Mouse (Mus musculus) left cerebral cortex, postnatal 36 days (tissue): ENCODE measurements at regions not wholly inside any gene's neighbourhood (a gene's known extent, or its start where the extent isn't known, plus 50 kb on each side); places are given as distances from the start of the nearest gene placed in this dataset.

ENCODE experiments used
- DNase-seq, 2 experiments: peaks; one replicate each; pipeline ENCODE4 v3.0.0; 2021 to 2022; ENCODE audit warnings: low spot score in 2 of 2, mixed read lengths in 1 of 2
- intact Hi-C: fragments of 180-260 bp; cut with DNase I; formaldehyde crosslinking; loops from one replicate; pipeline ENCODE4 v1.15.1; 2025

DNA sequence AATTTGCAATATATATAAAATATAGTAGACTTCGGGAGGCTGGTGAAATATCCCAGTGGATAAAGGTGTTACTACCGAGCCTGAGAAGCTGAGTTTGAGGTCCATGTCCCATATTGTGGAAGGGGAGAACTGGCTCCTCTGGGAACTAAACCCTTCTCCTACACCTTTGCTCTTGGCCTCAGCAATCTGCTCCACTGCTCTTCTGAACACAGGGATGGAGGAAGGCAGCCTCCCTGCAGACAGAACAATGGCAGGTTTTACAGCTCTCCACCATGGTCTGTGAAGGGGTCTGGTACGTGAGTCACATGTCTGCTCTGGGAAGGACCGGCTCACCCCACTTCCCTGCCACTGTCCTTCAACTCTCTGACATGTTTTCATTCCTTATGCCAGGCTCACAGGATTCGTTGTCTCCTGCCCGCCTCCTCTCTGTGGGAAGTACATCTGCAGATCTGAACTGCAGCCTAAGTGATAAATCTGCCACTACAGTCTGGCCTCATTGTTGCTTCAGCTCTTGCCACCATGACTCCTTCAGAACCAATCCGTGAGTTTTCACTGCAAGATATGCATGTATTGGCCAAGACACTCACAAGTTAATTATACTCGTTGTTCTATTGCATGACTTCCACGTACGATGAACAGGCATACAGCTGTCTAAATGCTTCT is 220.0 kb upstream of the Gm9767 start:
- intact Hi-C loops: no loop called here
- DNase-seq: no peak

DNA sequence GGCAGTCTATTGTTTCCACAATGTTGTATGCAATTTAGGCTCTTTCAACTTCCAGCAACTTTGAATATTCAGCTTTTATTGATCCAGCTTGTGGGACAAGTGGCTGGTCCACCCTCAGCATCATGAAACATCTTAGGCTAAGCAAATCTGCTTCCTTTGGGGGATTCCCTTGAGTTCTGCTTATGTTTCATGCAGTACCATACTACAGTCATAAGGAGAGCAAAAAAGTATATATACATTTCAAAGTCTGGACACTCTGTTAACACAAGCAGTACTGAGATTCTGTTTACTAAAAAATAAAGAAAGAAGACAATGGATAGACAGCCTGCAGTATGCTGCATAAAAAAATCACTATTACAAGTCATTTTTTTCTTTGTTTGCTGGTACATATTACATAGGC is 233.7 kb upstream of the Gm9767 start:
- intact Hi-C loops: no loop called here
- DNase-seq: no peak

DNA sequence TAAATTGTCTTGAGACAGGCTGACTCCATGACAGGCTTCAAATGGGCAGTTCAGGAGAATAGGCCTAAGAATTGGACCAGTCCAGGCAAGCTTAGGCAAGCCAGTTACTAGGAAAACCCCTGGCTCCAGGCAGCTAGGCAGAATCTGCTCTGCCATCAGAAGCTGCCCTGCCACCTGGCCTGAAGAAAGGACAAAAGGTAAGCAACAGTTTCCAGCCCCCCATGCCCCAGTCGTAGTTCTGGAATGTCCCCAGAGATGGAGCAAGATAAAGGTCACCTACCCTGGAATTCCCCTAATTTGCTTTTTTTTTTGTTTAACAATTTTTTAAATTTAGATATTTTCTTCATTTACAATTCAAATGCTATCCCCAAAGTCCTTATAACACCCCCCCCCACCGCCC is 248.8 kb upstream of the Gm9767 start:
- intact Hi-C loops: no loop called here
- no peak for DNase-seq

DNA sequence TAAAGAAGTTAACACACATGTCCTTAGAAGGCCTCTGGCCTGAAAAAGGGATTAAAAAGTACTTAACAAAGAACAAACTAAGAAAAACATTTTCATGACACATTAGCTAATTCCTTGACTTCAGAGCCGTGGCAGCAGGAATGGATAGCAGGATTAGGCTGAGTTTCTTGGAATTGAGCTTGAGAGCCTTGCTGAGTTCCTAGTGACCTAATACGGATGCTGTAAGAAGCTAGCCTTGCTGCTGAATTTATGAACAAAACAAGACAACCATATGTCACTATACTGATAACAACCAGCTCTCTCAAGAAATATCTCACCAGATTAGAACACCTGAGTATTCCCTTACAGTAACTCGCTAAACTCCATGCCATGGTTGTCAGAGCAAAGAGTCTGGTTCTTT is 268.2 kb upstream of the Smlr1 start:
- no peak for DNase-seq

DNA sequence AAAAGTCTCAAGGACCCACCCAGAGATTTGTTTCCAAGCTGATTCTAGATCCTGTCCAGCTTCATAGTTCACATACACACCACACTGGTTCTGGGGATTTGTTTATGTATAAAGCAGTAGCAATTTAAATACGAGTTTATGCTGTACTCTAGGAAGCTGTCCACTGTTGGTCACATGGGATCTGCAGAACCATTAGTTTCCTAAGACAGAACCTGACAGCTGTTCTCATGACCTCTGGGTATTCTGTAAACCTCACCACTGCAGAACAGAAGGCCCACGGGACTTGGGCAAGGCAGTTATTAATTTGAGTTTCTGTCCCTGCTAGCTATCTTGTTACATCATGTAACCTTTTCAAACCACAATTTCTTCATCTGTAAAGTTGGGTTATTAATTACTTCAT is 265.4 kb upstream of the Smlr1 start:
- intact Hi-C loops: no loop called here
- DNase-seq: no peak

More for the DNA sequence above, 268.2 kb upstream of the Smlr1 start:
- intact Hi-C loops: no loop called here

DNA sequence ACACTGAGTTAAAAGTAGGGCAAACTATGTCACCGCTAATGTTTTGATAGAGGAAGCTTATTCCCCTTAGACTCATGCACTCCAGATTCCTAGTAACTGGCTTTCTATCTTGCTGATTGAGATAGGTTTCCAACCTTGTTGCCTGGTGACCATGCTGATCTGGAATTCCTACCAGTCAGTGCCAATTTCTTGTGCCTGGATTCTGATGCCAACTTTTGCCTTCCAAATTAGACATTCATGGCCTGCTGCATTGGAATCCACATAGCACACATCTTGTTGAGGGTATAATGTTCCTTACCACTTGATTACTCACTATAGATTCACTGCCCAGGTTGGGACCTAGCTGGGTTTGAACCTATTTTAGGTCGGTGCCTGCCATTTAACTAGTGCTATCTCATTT is 262.8 kb upstream of the Smlr1 start:
- DNase-seq: no peak
- intact Hi-C loops: no loop called here

DNA sequence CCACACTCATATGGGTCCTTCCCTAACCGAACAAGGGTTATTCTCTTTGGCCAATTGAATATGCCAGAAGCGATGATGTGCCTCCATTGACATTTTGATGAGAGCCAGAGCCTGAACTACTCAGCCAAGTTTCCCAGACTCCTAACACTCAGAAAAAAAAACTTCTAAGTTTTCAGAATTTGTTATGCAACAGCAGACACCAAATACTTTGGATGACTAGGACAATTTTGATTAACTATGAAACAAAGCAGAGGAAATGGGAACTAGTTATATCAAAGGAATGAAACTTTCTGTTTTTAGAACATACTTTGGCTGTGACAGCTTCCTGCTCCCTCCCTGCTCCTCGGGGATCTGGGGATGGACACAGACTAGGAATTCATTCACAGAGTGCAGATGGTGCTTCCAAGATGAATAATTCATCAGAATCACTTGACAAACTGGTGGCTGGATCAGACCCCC is 254.3 kb upstream of the Smlr1 start:
- intact Hi-C loops: no loop called here
- no peak for DNase-seq

DNA sequence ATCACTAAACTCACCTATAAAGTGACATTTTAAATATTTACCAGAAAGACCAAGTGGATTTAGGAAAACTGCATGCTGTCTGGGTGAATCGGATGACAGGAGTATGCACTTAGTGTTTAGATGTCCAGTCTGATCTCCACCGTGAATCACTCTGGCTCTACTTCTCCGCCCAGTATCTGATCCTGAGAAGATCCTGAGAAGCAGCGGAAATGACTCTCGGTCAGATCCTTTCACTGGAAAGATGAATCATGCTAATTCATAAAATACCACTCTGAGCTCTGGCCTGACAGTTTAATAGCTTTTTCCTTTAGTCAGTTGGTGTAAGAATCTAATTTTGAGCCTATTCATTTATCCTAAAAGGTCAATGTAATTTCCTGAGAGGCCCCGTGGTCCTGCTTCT is 252.6 kb upstream of the Smlr1 start:
- DNase-seq: no peak
- intact Hi-C loops: no loop called here

DNA sequence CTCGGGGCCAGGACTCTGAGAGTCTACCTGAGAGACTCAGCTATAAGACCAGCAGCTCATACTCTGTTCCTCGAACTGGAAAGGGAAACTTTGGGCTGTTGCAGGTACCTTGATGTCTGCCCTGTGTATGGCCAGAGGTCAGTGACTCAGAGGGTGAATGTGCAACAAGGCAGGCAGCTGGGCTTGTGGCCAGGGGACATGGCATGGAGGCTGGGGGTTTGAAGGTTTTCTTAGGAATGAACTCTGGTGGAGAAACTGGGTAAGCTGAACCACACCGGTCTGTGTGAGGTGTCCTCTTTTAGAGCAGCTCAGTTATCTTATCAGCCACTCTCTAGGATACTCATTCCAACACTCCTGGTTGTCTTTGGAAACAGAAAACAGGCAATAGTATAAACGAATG is 251.9 kb upstream of the Smlr1 start:
- intact Hi-C loops: no loop called here
- no peak for DNase-seq

DNA sequence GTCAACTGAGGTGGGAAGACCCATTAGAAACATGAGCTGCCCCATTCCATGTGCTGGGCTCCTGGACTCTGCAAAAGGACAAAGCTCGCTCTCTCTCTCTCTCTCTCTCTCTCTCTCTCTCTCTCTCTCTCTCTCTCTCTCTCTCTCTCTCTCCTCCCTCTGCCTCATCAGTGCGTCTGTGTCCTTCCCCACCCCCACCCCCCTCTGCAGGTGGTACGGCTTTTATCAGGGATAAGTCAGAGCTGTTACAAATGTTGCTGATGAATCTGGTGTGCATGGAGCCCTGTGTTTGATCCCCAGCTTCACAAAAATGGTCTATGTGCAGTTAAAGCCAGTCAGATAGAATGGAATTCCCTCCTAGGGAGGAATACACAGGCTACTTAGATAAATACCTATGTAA is 247.8 kb upstream of the Smlr1 start:
- intact Hi-C loops: no loop called here
- DNase-seq: no peak

DNA sequence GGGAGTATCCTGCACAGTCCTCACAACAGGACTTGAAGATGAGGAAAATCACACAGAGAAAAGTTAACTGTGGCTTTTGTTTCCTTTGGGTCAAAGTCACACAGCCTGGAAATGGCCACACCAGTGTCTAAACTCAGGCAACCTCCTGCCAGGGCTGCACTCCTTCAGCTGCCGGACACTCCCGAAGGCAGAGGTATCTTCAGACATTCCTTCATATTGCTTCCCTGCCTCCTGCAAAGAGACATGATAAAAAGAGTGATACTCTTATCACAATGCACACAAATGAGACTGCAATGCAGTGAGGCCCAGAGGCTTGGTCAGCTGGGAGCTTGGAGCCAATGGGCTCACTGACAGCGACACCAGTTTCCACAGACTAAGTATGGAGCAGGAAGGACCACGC is 243.4 kb upstream of the Smlr1 start:
- intact Hi-C loops: no loop called here

DNA sequence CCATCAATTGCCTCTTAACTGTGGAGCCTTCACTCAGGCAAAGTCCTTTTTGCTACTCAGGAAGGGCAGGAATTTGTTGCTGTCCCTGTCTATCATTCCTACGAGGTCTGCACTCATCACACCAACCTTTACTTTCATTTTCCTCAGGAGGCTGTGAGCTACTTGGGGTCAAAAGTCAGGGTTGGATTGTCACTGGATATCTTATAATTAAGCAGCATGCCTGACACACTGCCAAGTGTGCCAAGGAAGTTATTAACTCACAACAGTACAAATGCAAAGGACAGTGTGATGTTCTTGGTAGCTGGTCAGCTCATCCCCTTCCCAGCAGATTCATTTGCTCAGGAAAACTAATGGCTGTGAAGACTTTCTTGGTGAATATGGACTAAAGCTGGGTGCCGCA is 241.7 kb upstream of the Smlr1 start:
- no peak for DNase-seq
- intact Hi-C loops: no loop called here

More for the DNA sequence above, 243.4 kb upstream of the Smlr1 start:
- DNase-seq: no peak

DNA sequence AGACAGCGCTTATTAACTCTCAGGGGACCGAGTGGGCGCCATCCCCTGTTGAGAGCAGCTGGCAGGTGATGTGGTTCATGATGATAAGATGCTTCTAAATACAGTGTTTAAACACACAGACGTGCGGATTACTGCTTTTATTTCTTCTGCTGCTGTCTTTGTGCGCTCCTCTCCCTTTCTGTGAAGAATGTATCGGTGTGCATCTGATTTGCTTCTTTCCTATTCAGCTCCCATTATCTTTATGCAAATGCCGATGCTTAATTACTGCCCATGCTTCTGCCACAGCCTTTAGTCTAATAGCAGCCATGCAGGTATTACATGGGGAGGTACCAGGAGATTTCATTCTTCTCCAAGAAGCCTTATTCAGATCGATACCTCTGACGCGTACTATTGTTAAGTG is 240.6 kb upstream of the Smlr1 start:
- intact Hi-C loops: no loop called here
- DNase-seq: no peak

DNA sequence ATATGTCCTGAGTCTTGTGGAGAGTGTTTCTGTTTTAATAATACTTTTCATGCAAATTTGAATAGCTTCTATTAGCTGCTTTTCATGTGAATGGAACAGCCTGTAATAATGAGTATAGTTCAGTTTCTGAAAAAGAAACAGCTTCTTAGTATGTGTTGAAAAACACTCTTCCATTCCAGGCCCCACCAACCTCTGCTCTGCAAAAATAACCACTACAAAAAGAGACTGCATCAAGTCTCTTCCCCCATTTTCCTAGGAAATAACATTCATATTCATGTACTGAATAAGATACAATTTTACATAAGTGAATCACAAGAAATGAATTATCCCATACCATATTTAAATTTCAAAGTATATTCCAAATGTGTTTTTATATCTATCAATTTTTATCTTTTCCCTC is 234.0 kb upstream of the Smlr1 start:
- intact Hi-C loops: no loop called here
- no peak for DNase-seq

DNA sequence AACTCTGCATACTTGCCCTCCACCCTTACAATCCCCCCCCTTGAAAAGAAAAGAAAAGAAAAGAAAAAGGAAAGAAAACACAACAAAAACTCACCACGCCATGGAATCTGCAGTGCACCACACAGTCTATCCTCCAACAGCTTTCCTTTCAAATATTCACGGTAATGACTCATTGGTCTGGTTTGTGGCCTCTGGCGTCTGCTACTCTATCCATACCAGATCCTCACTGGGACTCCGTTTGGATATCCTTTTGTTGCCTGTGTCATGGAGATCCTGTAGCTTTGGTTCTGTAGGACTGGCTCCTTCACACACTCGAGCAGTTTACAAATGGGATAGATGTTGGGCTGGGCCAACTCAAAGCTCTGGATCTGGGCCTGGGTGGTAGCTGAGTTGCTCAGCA is 232.4 kb upstream of the Smlr1 start:
- intact Hi-C loops: no loop called here
- DNase-seq: no peak

DNA sequence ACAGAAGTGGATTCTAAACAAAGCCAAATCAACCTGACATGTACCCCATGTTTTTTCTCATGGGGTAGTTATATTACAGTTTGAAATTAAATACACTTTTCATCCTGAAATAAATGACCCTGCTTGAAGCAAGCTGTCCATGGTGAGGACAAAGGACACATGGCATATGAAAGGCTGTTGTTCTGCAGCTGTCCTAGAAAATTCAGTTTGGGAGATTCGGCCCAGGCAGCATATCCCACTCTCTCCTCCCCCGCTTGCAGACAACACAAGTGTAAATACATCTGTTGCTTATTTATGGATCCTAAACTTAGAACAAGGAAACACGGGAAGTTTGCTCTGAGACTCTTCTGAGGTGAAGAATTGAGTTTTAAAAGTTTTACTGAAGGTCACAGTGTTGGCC is 218.2 kb upstream of the Smlr1 start:
- intact Hi-C loops: no loop called here
- DNase-seq: no peak

DNA sequence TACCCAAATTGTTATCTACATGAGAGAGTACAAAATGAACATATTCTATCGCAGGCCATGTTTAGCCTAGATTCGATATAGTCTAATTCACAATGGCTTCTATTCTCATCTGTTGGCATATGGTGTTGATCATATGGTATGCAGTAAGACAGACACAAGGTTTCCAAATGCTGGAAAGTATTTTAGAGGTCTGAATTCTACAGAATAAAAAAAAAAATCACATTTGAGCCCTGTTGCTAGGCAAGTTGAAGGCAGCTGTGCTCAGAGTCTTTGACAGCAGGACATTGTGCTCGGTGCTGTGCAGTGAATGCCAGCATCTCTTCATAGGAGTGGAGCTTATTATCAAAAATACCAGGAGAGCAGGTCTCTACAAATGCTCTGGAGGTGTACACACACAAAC is 206.6 kb upstream of the Smlr1 start:
- intact Hi-C loops: no loop called here
- peak in 1 of 2 experiments; percentile 20 for DNase-seq

DNA sequence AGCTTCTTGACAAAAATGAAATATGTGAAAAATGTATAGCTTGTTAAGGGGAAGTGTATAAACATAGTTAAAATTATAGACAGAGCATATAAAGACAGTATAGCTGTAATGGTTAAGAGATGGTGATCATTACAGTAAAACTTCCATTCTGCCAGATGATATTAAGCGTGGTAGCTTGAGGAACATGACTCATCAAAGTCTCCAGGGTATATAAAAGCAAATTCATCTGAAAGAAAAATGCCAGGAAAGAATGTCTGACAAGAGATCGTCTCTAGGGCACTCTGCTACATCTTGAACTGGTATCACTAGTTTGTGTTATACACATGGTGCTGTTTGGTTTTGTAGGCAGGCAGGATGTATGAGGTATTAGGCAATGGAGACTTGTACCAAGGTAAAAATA is 204.9 kb upstream of the Smlr1 start:
- intact Hi-C loops: no loop called here
- DNase-seq: no peak

DNA sequence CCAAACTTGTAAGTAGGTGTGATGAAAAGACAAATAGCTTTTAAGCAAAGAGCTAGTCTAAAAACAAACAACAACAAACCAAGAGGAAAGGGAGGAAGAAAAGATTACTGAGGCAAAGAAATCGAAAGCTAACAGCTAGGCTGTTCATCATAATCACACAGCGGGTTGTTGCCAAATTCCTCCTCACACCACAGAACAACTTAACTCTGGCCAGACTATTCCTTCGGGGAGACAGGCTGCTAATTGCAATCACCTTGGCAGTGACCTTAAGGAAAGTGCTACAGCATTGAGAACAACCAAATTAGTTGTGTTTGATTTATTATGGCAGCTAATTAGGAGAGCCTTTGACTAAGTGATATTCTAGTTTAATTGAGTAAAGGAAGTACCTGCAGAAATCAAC is 194.4 kb upstream of the Smlr1 start:
- intact Hi-C loops: no loop called here
- no peak for DNase-seq

DNA sequence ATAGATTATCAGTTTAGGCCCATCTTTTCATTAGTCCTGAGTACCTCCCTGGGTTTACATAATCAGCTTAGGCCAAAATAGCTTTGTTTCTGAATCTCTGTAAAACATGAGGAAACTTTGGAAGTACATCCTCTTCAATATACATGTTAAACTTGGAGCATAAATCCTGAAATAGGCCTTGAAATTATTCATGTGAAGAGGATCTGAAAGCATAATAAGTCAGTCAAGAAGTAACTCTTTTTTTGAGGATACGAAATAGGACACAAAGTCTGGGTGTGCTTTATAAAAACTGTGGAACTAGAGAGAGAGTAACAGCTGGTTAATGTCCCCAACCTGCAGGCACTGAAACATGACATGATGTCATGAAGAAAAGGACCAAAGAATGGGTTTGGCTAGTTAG is 187.9 kb upstream of the Smlr1 start:
- DNase-seq: no peak
- intact Hi-C loops: no loop called here

DNA sequence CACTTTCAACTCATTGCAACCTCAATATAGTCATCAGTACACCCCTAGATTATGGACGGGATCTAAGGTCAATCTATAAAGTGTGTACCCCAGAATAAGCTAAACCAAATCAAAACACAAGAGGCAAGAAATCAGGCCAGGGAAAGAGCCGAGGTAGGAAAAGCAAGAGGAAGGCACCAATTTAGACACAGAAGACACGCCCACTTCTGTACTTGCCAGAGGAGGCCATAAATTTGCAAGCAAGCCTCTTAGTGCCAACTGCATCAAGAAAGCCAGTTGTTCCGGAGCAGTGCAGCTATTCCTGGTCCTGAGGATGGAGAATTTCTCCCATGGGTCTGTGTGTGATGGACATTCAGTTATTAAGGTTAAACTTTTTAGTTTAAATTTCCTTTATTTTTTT is 179.7 kb upstream of the Smlr1 start:
- DNase-seq: no peak
- intact Hi-C loops: no loop called here

DNA sequence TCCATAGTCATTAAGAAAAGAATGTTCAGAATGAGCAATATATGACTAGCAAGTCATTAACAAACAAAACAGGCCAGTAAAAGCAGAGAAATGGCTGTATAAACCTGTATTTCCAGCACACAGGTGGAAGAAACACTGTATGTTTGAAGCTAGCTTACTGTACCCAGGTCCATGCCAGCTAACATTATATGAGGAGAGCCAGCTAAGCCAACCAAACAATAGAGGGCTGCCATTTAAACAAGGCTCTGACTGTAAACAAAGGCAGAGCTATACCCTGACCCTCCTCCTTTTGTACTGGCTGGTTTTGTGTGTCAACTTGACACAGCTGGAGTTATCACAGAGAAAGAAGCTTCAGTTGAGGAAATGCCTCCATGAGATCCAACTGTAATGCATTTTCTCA is 178.6 kb upstream of the Smlr1 start:
- no peak for DNase-seq
- intact Hi-C loops: no loop called here
